Mouse (Mus musculus): ENCODE results near the gene Edc3.
A peak's percentile ranks its signal among the peaks of the same experiment; 100 is the strongest.
"Not testable (repeated sequence)": the region's sequence is repeated elsewhere in the genome, so short reads cannot be mapped to it uniquely, and the experiment has no call there.

Edc3 gene

GRCm38 (mm10) chr9:57698466-57699150 is 9.7 kb upstream of the Edc3 start:
- no peak for DNase-seq (ENCODE audit: extremely low spot score, low spot score)

GRCm38 (mm10) chr9:57706496-57706895 is 1.8 kb upstream of the Edc3 start:
- no peak for DNase-seq (ENCODE audit: extremely low spot score, low spot score)

GRCm38 (mm10) chr9:57708720-57709274 is 457 bp downstream of the Edc3 start:
- no peak for DNase-seq (ENCODE audit: extremely low spot score, low spot score)

GRCm38 (mm10) chr9:57710214-57710613 is 1.9 kb downstream of the Edc3 start:
- not testable (repeated sequence) for DNase-seq (ENCODE audit: extremely low spot score, low spot score)

GRCm38 (mm10) chr9:57712194-57712593 is 3.9 kb downstream of the Edc3 start:
- no peak for DNase-seq (ENCODE audit: extremely low spot score, low spot score)

GRCm38 (mm10) chr9:57718408-57718807 is 10.1 kb downstream of the Edc3 start:
- no peak for DNase-seq (ENCODE audit: extremely low spot score, low spot score)

- no peak for DNase-seq (ENCODE audit: extremely low spot score, low spot score)
These were observed 12.4 kb downstream of the Edc3 start for GRCm38 (mm10) chr9:57720736-57721135.

GRCm38 (mm10) chr9:57722371-57722770 is 14.0 kb downstream of the Edc3 start:
- no peak for DNase-seq (ENCODE audit: extremely low spot score, low spot score)

- DNase-seq (ENCODE audit: extremely low spot score, low spot score) = no peak
These were observed 15.0 kb downstream of the Edc3 start for GRCm38 (mm10) chr9:57723315-57723715.

GRCm38 (mm10) chr9:57723796-57724195 is 15.5 kb downstream of the Edc3 start:
- no peak for DNase-seq (ENCODE audit: extremely low spot score, low spot score)

- no peak for DNase-seq (ENCODE audit: extremely low spot score, low spot score)
These were observed 16.4 kb downstream of the Edc3 start for GRCm38 (mm10) chr9:57724701-57725100.

GRCm38 (mm10) chr9:57728312-57728711 is 20.0 kb downstream of the Edc3 start:
- DNase-seq (ENCODE audit: extremely low spot score, low spot score) = no peak

- DNase-seq (ENCODE audit: extremely low spot score, low spot score) = no peak
These were observed 25.3 kb downstream of the Edc3 start for GRCm38 (mm10) chr9:57733606-57734005.

GRCm38 (mm10) chr9:57739863-57740262 is 31.5 kb downstream of the Edc3 start:
- DNase-seq (ENCODE audit: extremely low spot score, low spot score) = no peak

- DNase-seq (ENCODE audit: extremely low spot score, low spot score) = peak; percentile 40
These were observed 36.2 kb downstream of the Edc3 start for GRCm38 (mm10) chr9:57744462-57745091.

GRCm38 (mm10) chr9:57747067-57747466 is 38.7 kb downstream of the Edc3 start:
- no peak for DNase-seq (ENCODE audit: extremely low spot score, low spot score)

GRCm38 (mm10) chr9:57748137-57748536 is 39.8 kb downstream of the Edc3 start:
- DNase-seq (ENCODE audit: extremely low spot score, low spot score) = no peak

- DNase-seq (ENCODE audit: extremely low spot score, low spot score) = no peak
These were observed 40.5 kb downstream of the Edc3 start for GRCm38 (mm10) chr9:57748831-57749230.

- DNase-seq (ENCODE audit: extremely low spot score, low spot score) = no peak
These were observed 42.6 kb downstream of the Edc3 start for GRCm38 (mm10) chr9:57750901-57751300.

- no peak for DNase-seq (ENCODE audit: extremely low spot score, low spot score)
These were observed 49.2 kb downstream of the Edc3 start for GRCm38 (mm10) chr9:57757578-57757977.

GRCm38 (mm10) chr9:57758528-57758927 is 50.2 kb downstream of the Edc3 start:
- no peak for DNase-seq (ENCODE audit: extremely low spot score, low spot score)

- DNase-seq (ENCODE audit: extremely low spot score, low spot score) = peak; percentile 51
These were observed 50.9 kb downstream of the Edc3 start for GRCm38 (mm10) chr9:57759289-57759688.
